Mouse (Mus musculus): ENCODE measurements around the gene Fhl2.

GRCm38 (mm10) chr1:43171816-43172215, 25.0 kb downstream of the Fhl2 start:
- no peak for TF ChIP-seq CTCF (IDR thresholded peaks at IDR 0.05; ENCODE audit: low read depth)
- TF ChIP-seq EP300 (IDR thresholded peaks at IDR 0.05; ENCODE audit: low read depth), result no peak

Data from liver, postnatal 0 days (tissue).